Comparison of ENCODE assay signal across 12 mouse cellular contexts in the genomic region with DNA sequence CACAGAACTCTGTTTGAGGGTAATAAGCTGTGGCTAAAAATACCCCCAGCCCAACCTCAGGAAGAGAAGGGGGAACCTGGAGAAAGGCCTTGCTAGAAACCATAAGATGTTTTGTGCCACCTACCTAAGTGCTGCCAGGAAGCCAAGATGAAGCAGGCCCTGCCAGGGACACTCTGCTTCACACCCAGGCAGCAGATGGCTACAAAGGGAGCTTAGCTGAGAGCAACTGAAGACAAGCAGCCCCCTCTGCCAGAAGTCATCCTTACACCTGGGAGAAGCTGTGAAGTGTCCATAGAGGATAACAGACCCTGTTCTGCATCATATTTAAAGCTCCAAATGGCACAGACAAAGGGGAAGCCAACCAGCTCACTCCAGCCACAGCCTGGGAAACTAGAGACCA. TPM values are rescaled to one million over a fixed set of nuclear protein-coding genes. Genes with fewer than 3 reads are reported as not detected.
A peak's percentile ranks its signal among the peaks of the same experiment; 100 is the strongest.
DNase-seq lines count a peak whose midpoint lies in the region; ATAC-seq lines count a peak whose summit lies in the region.
"Had no signal": no experiment of that assay in that cellular context is flagged by ENCODE, and none has a peak within 500 bp of the region (broad histone marks: within the 10 kb centered on the region; RNA-seq: fewer than 3 reads in every experiment).

No protein-coding gene starts in this region.

- peak; percentile 59 for ATAC-seq in frontal cortex, adult (ENCODE audit: low TSS enrichment)

- intact Hi-C loops in left cerebral cortex, postnatal 14 days (cut with DNase I) = no loop called here

- DNase-seq in frontal cortex, postnatal 14 days (ENCODE audit: low spot score in 2 of 2) = no peak
- peak; percentile 40 to 51 for DNase-seq in left cerebral cortex, adult 18-20 months (ENCODE audit: low spot score in 2 of 2)
- DNase-seq in left cerebral cortex, postnatal 14 days (ENCODE audit: low spot score in 2 of 2) = no peak
- DNase-seq in thymus, postnatal 0 days (ENCODE audit: low spot score) = peak; percentile 59
- DNase-seq in thymus, postnatal 25 days = no peak
- DNase-seq in gastrocnemius, adult 18-20 months (ENCODE audit: low spot score) = no peak
- DNase-seq: adrenal gland, adult 2 months; cerebellum, adult 9-10 months; gastrocnemius, adult 2 months; heart, postnatal 4 days; liver, embryonic 13.5 days had no signal

RNA-seq across cellular contexts. Expression of gene Srebf1, which starts 23.7 kb away (rescaled TPM):
- 10 to 100 TPM; 66.2 to 68.2 TPM for total RNA-seq in left cerebral cortex, adult 18-20 months (2021)
- 10 to 100 TPM; 35.5 to 36.1 TPM for total RNA-seq in left cerebral cortex, postnatal 14 days (2021)
- polyA plus RNA-seq in thymus, postnatal 0 days (2015; fragmentation: Nextera tagmentation; extraction: Ambion mirVana) = 82.6 and 100 TPM in 2 replicates
- 10 to 100 TPM; 32.4 to 35.9 TPM for total RNA-seq in gastrocnemius, adult 18-20 months (2021)

Comparison
In these comparisons a context has a peak if more than half of its experiments do, and no peak if none do; other contexts are left out.
1. DNase-seq: peak in left cerebral cortex, adult 18-20 months (2 of 2) and thymus, postnatal 0 days (single experiment); none in frontal cortex, postnatal 14 days (0 of 2), left cerebral cortex, postnatal 14 days (0 of 2), thymus, postnatal 25 days (single experiment) and gastrocnemius, adult 18-20 months (single experiment).